Mouse (Mus musculus) stomach, postnatal 0 days (tissue): ENCODE data around the gene Gabarapl1. TPM values are rescaled to one million over a fixed set of nuclear protein-coding genes. Genes with fewer than 3 reads are reported as not detected.

Source experiments
- ATAC-seq: fragments of 200-750 bp; cut with Nextera tagmentation; 2 replicates; pipeline ENCODE4 v1.8.0; 2017; ENCODE audit not compliant: low FRiP score, low TSS enrichment
- DNase-seq: peaks from one replicate; pipeline ENCODE4 v3.0.0-alpha.2; 2016; ENCODE audit warnings: low spot score
- H3K27ac ChIP-seq: fragments of 300-500 bp; sonication (generic); replicated peaks from 2 replicates; pipeline ENCODE4 v1.5.1; 2014; ENCODE audit warnings: mild to moderate bottlenecking, control low read depth
- H3K27me3 ChIP-seq: fragments of 300-500 bp; sonication (generic); 2 replicates; pipeline ENCODE4 v1.6.1; 2014; ENCODE audit warnings: low read length; ENCODE audit not compliant: control insufficient read depth, insufficient read depth
- H3K36me3 ChIP-seq: fragments of 300-500 bp; sonication (generic); 2 replicates; pipeline ENCODE4 v1.6.1; 2014; ENCODE audit warnings: low read length, mixed read lengths; ENCODE audit not compliant: control insufficient read depth, insufficient read depth
- H3K4me1 ChIP-seq: fragments of 300-500 bp; sonication (generic); replicated peaks from 2 replicates; pipeline ENCODE4 v1.6.1; 2014; ENCODE audit warnings: antibody characterized with exemption; ENCODE audit not compliant: control insufficient read depth, insufficient read depth
- H3K4me2 ChIP-seq: fragments of 300-500 bp; sonication (generic); replicated peaks from 2 replicates; pipeline ENCODE4 v1.6.1; 2014; ENCODE audit warnings: low read depth, mild to moderate bottlenecking, control low read depth, moderate library complexity
- H3K4me3 ChIP-seq: fragments of 300-500 bp; sonication (generic); 2 replicates; pipeline ENCODE4 v1.5.1; 2014; ENCODE audit warnings: low read depth, low read length, control low read depth
- H3K9ac ChIP-seq: fragments of 300-500 bp; sonication (generic); 2 replicates; pipeline ENCODE4 v1.6.1; 2014; ENCODE audit warnings: mild to moderate bottlenecking, low read length, control low read depth, mixed read lengths
- H3K9me3 ChIP-seq: fragments of 300-500 bp; sonication (generic); 2 replicates; pipeline ENCODE4 v1.6.1; 2016; ENCODE audit warnings: low read length; ENCODE audit not compliant: control insufficient read depth
- CTCF ChIP-seq: IDR thresholded peaks from 2 replicates; pipeline ENCODE4 v1.5.1; 2016; ENCODE audit warnings: antibody characterized with exemption, low read depth, mild to moderate bottlenecking, moderate library complexity
- EP300 ChIP-seq: optimal IDR thresholded peaks from 2 replicates; pipeline ENCODE3; 2016; ENCODE audit warnings: antibody characterized with exemption
- WGBS: fragments of 180-500 bp; shearing (Covaris S2); extraction: QIAGEN DNeasy Blood & Tissue Kit; methylation state at CpG from one replicate; pipeline ENCODE4 v1.1.7; 2014; 5-methylcytosine and 5-hydroxymethylcytosine counted together
- polyA plus RNA-seq: library from polyadenylated mRNA; unstranded; fragments of >200 nt; fragmentation: Nextera tagmentation; extraction: Ambion mirVana; gene quantifications from 2 replicates; pipeline ENCODE4 v1.2.1, GENCODE M21; 2015

Gene Gabarapl1
- polyA plus RNA-seq, 1 experiment from 2014 or later = 46.8 TPM

DNA sequence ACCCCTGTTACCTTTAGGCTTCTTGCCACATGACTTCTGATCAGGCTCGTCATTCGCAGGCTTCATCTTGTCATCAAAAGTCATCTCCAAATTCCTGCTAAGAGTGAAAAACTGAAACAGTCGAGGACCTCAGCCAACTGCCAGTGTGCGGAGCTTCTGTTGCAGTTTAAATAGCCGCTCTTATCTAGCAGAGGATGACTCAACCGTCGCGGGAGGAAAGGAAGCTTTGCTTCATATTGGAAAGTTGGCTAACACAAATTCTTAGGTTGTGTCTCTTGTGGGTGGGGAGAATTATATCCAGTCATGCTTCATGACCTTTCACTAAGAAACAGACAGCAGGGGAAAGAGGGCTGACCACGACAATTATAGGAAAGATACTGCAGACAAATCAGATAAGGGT is 25.9 kb upstream of the Gabarapl1 start, which contains the start of gene Olr1:
Gene Olr1 (minus strand): TSS at position 142 of the 400 bp plus-strand sequence.
- Histone ChIP-seq H3K4me3 (no peak within 1 kb of the TSS), H3K9ac (no peak within 1 kb of the TSS), H3K4me1 (no peaks in the 10 kb centered on the region), H3K4me2 (no peak within 1 kb of the TSS), H3K36me3 (no peaks in the 10 kb centered on the region), H3K27me3 (no peaks in the 10 kb centered on the region), H3K27ac (no peak within 1 kb of the TSS), H3K9me3 (no peaks in the 10 kb centered on the region)
- TF ChIP-seq CTCF (no peak), EP300 (no peak)
- ATAC-seq (no peak), DNase-seq (no peak)
- 65% methylated on average over 9 of the region's 9 CpGs for WGBS

DNA sequence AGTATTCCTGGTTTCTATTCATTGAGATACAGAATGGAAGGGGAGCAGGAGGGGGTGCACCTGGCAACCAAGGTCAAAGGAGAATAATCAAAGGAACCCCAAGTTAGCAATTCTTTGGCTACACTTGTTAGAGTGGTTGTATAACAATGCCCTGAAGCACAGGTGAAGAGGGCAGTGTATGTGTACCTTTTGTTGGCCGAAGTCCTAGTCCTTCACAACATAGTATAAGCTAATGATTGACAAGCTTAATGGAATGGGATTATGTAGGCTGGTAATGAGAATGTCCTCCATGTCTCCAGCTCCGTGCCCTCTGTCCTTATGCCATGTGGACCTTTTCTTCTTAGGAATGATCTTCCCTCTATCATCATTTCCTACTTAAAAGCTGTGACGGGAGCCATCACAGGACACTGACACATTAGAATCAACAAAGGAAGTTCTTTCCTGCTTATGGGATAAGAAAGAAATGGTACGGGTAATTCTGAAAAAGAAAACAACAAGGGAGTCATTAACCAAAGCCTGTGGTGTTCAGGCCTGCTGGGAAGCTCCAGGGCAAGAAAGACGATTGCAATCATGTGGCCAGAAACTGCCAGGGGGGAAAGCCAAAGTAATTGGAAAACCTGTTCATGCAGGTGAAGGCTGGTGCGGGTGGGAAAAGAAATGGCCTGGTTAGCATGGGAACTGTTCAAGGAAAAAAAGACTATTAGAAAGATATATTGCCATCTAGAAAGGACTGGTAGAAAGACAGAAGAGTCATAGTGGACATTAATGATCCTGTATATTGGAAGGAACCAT is 22.6 kb upstream of the Gabarapl1 start:
- Histone ChIP-seq H3K9me3 (no peaks in the 10 kb centered on the region), H3K4me1 (no peaks in the 10 kb centered on the region; the same call in 1 of the 2 replicates), H3K9ac (no peak overlapping the region), H3K27me3 (no peaks in the 10 kb centered on the region), H3K4me2 (no peak overlapping the region), H3K36me3 (no peaks in the 10 kb centered on the region), H3K27ac (no peak overlapping the region), H3K4me3 (no peak overlapping the region)
- no peak for ATAC-seq
- DNase-seq = no peak
- 56% methylated on average over 6 of the region's 6 CpGs for WGBS
- TF ChIP-seq CTCF (no peak), EP300 (no peak)

DNA sequence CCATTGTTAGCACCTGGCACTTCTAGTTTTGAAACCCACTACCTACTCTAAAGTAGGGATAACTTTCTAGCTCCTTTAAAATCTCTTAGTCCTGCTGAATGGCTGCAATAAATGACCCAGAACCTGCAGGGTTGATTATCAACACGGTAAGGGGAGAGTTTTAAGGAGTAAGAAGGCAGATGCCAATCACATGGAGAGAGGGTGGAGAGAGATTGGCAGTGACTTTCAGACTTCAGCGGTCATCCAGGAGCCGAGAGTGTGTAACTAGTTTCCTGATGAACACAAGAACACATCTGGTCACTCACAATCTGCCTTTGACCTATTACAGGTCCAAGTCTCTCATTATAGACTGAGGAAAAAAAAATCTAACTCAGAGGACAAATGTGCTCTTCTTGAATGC is 20.6 kb upstream of the Gabarapl1 start, which contains the start of gene Tmem52b:
Gene Tmem52b (plus strand): TSS at position 189 of the 400 bp plus-strand sequence.
- Histone ChIP-seq H3K4me2 (no peak within 1 kb of the TSS), H3K27me3 (no peaks in the 10 kb centered on the region), H3K9ac (no peak within 1 kb of the TSS), H3K4me1 (no peaks in the 10 kb centered on the region; the same call in 1 of the 2 replicates), H3K36me3 (no peaks in the 10 kb centered on the region), H3K4me3 (no peak within 1 kb of the TSS), H3K27ac (no peak within 1 kb of the TSS), H3K9me3 (no peaks in the 10 kb centered on the region)
- ATAC-seq = no peak
- no peak for TF ChIP-seq EP300
- no peak for TF ChIP-seq CTCF
- WGBS = 52% methylated on average over 3 of the region's 3 CpGs
- no peak for DNase-seq

DNA sequence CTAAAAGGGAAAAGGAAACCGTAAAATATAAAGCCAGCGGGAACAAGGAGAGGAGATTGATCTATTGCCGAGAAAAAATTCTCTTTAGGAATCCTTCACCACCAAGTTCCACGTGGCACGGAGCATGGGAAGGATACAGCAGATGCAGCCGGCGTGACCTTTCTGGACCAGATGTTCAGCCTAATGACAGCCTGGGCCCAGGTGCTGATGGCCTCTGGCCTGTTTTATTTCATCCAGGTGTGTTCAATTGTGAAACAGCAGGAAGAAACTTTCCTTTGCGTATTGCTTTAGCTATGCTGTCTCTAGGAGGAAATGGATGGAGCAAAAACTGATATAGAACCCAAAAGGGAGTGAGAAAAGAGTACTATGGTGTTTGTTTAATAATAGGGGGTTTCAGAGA is 20.1 kb upstream of the Gabarapl1 start:
- no peaks in the 10 kb centered on the region; the same call in 1 of the 2 replicates for H3K4me1 ChIP-seq
- H3K27me3 ChIP-seq = no peaks in the 10 kb centered on the region
- H3K9ac ChIP-seq = no peak overlapping the region
- WGBS = 32% methylated on average over 8 of the region's 8 CpGs
- TF ChIP-seq CTCF = no peak
- no peak for TF ChIP-seq EP300
- ATAC-seq = peak; percentile 38
- H3K9me3 ChIP-seq = no peaks in the 10 kb centered on the region
- DNase-seq = no peak
- H3K4me2 ChIP-seq = no peak overlapping the region
- H3K4me3 ChIP-seq = no peak overlapping the region
- H3K36me3 ChIP-seq = no peaks in the 10 kb centered on the region
- H3K27ac ChIP-seq = no peak overlapping the region

DNA sequence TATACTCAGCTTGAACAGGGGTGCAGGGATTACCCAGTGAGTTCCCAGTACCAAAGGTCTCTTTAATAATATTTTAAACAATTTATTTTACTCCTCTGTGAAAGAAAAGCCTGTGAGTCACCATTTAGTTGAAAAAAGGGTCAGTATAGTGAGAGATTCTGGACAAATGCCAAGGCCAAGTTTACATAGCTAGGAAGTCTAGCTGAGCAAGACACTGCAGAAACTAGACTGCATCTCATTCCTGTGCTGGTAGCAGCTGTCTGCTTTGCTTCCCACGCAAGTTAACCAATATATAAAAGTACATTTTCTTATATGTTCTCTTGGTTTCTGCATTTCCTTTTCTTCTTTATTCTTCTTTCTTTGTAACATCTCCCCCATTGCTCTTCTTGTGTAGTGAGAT is 19.6 kb upstream of the Gabarapl1 start:
- Histone ChIP-seq H3K9me3 (no peaks in the 10 kb centered on the region), H3K4me3 (no peak overlapping the region), H3K27me3 (no peaks in the 10 kb centered on the region), H3K27ac (no peak overlapping the region), H3K9ac (no peak overlapping the region), H3K4me1 (no peaks in the 10 kb centered on the region; the same call in 1 of the 2 replicates), H3K4me2 (no peak overlapping the region), H3K36me3 (no peaks in the 10 kb centered on the region)
- WGBS = 17% methylated on average over 1 of the region's 1 CpGs
- no peak for TF ChIP-seq EP300
- TF ChIP-seq CTCF = no peak
- ATAC-seq (peak; percentile 84), DNase-seq (no peak)

DNA sequence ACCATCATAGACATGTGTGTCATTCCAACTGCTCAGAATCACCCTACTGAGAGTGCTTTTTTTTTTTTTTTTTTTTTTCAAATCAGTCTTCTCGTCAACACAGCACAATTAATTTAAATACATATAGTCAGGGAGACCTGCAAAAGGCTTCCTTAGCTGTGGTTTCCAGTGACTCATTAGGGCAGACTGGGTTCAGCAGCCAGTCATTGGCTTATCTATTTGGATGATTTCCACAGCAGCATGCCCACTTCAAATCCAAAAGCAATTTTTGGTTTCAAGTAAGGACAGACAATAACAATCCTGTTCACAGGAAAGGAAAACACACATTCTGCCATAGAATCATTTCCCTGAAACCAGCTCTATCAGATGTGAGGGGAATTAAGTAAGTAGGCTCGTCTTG is 18.6 kb upstream of the Gabarapl1 start:
- H3K27me3 ChIP-seq = no peaks in the 10 kb centered on the region
- WGBS = 44% methylated on average over 2 of the region's 2 CpGs
- H3K27ac ChIP-seq = no peak overlapping the region
- H3K4me2 ChIP-seq = no peak overlapping the region
- H3K4me3 ChIP-seq = no peak overlapping the region
- H3K36me3 ChIP-seq = no peaks in the 10 kb centered on the region
- no peaks in the 10 kb centered on the region for H3K9me3 ChIP-seq
- no peak for TF ChIP-seq CTCF
- TF ChIP-seq EP300 = no peak
- no peak overlapping the region for H3K9ac ChIP-seq
- ATAC-seq (no peak), DNase-seq (no peak)
- H3K4me1 ChIP-seq = no peaks in the 10 kb centered on the region; the same call in 1 of the 2 replicates
